Mouse (Mus musculus): ENCODE results near the gene H2-DMb2.

- TF ChIP-seq CTCF (IDR thresholded peaks at IDR 0.05; ENCODE audit: borderline replicate concordance, extremely low read depth, insufficient read depth, insufficient read length) (no peak), POLR2A (IDR thresholded peaks at IDR 0.05; ENCODE audit: borderline replicate concordance, extremely low read depth, insufficient read depth, insufficient read length, poor library complexity, severe bottlenecking) (no peak)
Observed at GRCm38 (mm10) chr17:34199050-34199619, 56.0 kb downstream of the H2-DMb2 start.
